12 mouse cellular contexts compared by ENCODE assay signal in genomic region chr12:76608997-76609565, GRCm38 (mm10).
"Had no signal": no experiment of that assay in that cellular context is flagged by ENCODE, and none has a peak within 500 bp of the region (broad histone marks: within the 10 kb centered on the region; RNA-seq: fewer than 3 reads in every experiment).

No protein-coding gene starts in this region.

- H3K27me3 ChIP-seq: kidney, embryonic 15.5 days; midbrain, embryonic 15.5 days; neural tube, embryonic 12.5 days had no signal

- H3K36me3 ChIP-seq: kidney, embryonic 15.5 days; limb, embryonic 13.5 days; midbrain, embryonic 15.5 days; neural tube, embryonic 12.5 days had no signal

- H3K27ac ChIP-seq: kidney, embryonic 15.5 days; limb, embryonic 13.5 days; liver, embryonic 14.5 days; midbrain, embryonic 15.5 days; neural tube, embryonic 12.5 days; stomach, postnatal 0 days had no signal

- H3K9ac ChIP-seq: kidney, embryonic 15.5 days; limb, embryonic 13.5 days; liver, embryonic 14.5 days; midbrain, embryonic 15.5 days; neural tube, embryonic 12.5 days had no signal

- H3K4me1 ChIP-seq: kidney, embryonic 15.5 days; midbrain, embryonic 15.5 days; neural tube, embryonic 12.5 days had no signal

- H3K9me3 ChIP-seq: kidney, embryonic 15.5 days; limb, embryonic 13.5 days; midbrain, embryonic 15.5 days; neural tube, embryonic 12.5 days had no signal

- DNase-seq: kidney, adult 2 months; kidney, postnatal 14 days; layer of hippocampus, postnatal 36 days; lung, adult 18-20 months; lung, postnatal 36 days; thymus, postnatal 4 days had no signal

- H3K4me3 ChIP-seq: kidney, embryonic 15.5 days; limb, embryonic 13.5 days; midbrain, embryonic 15.5 days; neural tube, embryonic 12.5 days had no signal
